Mouse (Mus musculus) gastrocnemius, postnatal 10 days (tissue): ENCODE results near the gene Slc2a1. TPM values are rescaled to one million over a fixed set of nuclear protein-coding genes. Genes with fewer than 3 reads are reported as not detected.

Experiments
- DNase-seq: peaks from one replicate; pipeline ENCODE4 v3.0.0; 2021; ENCODE audit warnings: mixed read lengths
- microRNA-seq, 2 experiments: library from miRNA; unstranded; fragments of <30 nt; microRNA quantifications; one replicate each; pipeline ENCODE4 v1.2.0; 2021
- total RNA-seq, 2 experiments: library from RNA; stranded (reverse); gene quantifications; 2 replicates each; pipeline ENCODE4 v1.2.3; 2021

The Slc2a1 gene
- total RNA-seq, 2 experiments from 2014 or later: 5.2 to 5.4 TPM

- DNase-seq: no peak
Observed at GRCm38 (mm10) chr4:119180133-119180707, 71.7 kb downstream of the Slc2a1 start.

- DNase-seq: no peak
Observed at GRCm38 (mm10) chr4:119181456-119181855, 72.9 kb downstream of the Slc2a1 start.

- DNase-seq: no peak
Observed at GRCm38 (mm10) chr4:119183525-119183924, 75.0 kb downstream of the Slc2a1 start.

GRCm38 (mm10) chr4:119185771-119186170, 77.3 kb downstream of the Slc2a1 start:
- no peak for DNase-seq

Small RNA genes lying within 50 kb of the gene (microRNA-seq; reads per million reads assigned to microRNA genes)
- gene Mir1957a: 0 reads per million in 2 experiments

Other genes starting within 250 kb of the Slc2a1 start
- not detected for gene Olfr1331, start 244.1 kb upstream of the Slc2a1 start, total RNA-seq
- not detected for gene Olfr1330, start 220.1 kb upstream of the Slc2a1 start, total RNA-seq
- gene Olfr1329, start 191.2 kb upstream of the Slc2a1 start, total RNA-seq: not detected
- not detected for gene Olfr1328, start 170.1 kb upstream of the Slc2a1 start, total RNA-seq
- gene Lao1, start 147.1 kb upstream of the Slc2a1 start, total RNA-seq: under 1 TPM in 1 of 2 experiments, not detected in 1; 0.16 TPM
- 1 to 10 TPM; 8.7 to 8.9 TPM for gene Zfp691, start 65.5 kb downstream of the Slc2a1 start, total RNA-seq
- 1 to 10 TPM in 1 of 2 experiments, under 1 TPM in 1; 0.49 to 1.9 TPM for gene Ermap, start 81.3 kb downstream of the Slc2a1 start, total RNA-seq
- gene Svbp, start 86.6 kb downstream of the Slc2a1 start, total RNA-seq: 10 to 100 TPM; 38.2 to 44.7 TPM
- not detected for gene Tmem269, start 109.5 kb downstream of the Slc2a1 start, total RNA-seq
- gene AU022252, start 124.0 kb downstream of the Slc2a1 start, total RNA-seq: 10 to 100 TPM; 19.3 to 21.2 TPM
- gene P3h1, start 124.2 kb downstream of the Slc2a1 start, total RNA-seq: 10 to 100 TPM; 23.3 to 30.5 TPM
- 10 to 100 TPM; 12.8 to 17.0 TPM for gene Cldn19, start 146.7 kb downstream of the Slc2a1 start, total RNA-seq
- gene Ybx1, start 185.9 kb downstream of the Slc2a1 start, total RNA-seq: 100 to 1,000 TPM; 547 to 553 TPM
- 10 to 100 TPM; 15.2 to 15.4 TPM for gene Ppih, start 211.8 kb downstream of the Slc2a1 start, total RNA-seq